Mouse (Mus musculus) small intestine, adult 2 months (tissue): ENCODE data around the gene Cd163. TPM values are rescaled to one million over a fixed set of nuclear protein-coding genes. Genes with fewer than 3 reads are reported as not detected.
"Not testable (repeated sequence)": the region's sequence is repeated elsewhere in the genome, so short reads cannot be mapped to it uniquely, and the experiment has no call there.

Source experiments
- H3K27ac ChIP-seq: fragments of 200-500 bp; 2 replicates; pipeline ENCODE4 v1.5.1; 2012; ENCODE audit warnings: low read depth, low read length, control low read depth, inconsistent platforms; ENCODE audit not compliant: insufficient read depth
- H3K27me3 ChIP-seq: fragments of 200-500 bp; 2 replicates; pipeline ENCODE4 v1.6.1; 2012; ENCODE audit warnings: mild to moderate bottlenecking, moderate library complexity, low read length, inconsistent platforms; ENCODE audit not compliant: control insufficient read depth, insufficient read depth
- H3K36me3 ChIP-seq: fragments of 200-500 bp; 2 replicates; pipeline ENCODE4 v1.6.1; 2012; ENCODE audit warnings: mild to moderate bottlenecking, low read length, control low read depth, inconsistent platforms; ENCODE audit not compliant: control insufficient read depth, insufficient read depth
- H3K4me1 ChIP-seq: fragments of 200-500 bp; 2 replicates; pipeline ENCODE4 v1.6.1; 2012; ENCODE audit warnings: low read length, inconsistent platforms, mixed read lengths; ENCODE audit not compliant: control insufficient read depth, insufficient read depth, insufficient read length
- H3K4me3 ChIP-seq: fragments of 200-500 bp; 2 replicates; pipeline ENCODE4 v1.5.1; 2012; ENCODE audit warnings: low read depth, mild to moderate bottlenecking, control low read depth, inconsistent platforms, low read length, moderate library complexity
- CTCF ChIP-seq: fragments of 200-500 bp; IDR thresholded peaks from 2 replicates; pipeline ENCODE4 v1.5.1; 2012; ENCODE audit warnings: low read depth, mild to moderate bottlenecking, control low read depth, inconsistent platforms, low read length, moderate library complexity, mixed read lengths; ENCODE audit not compliant: insufficient replicate concordance, insufficient read length; ENCODE audit errors: extremely low read depth
- POLR2A ChIP-seq: fragments of 200-500 bp; IDR thresholded peaks from 2 replicates; pipeline ENCODE4 v1.6.1; 2012; ENCODE audit warnings: low read depth, mild to moderate bottlenecking, control low read depth, inconsistent platforms, low read length, moderate library complexity
- WGBS: fragments of 180-500 bp; shearing (Covaris S2); methylation state at CpG from one replicate; pipeline ENCODE4 v1.1.7; 2018; 5-methylcytosine and 5-hydroxymethylcytosine counted together
- polyA plus RNA-seq: library from polyadenylated mRNA; depleted of rRNA; stranded (reverse); fragments of >200 nt; gene quantifications from 2 replicates; pipeline ENCODE4 v1.2.3, GENCODE M21; 2012

Gene Cd163
- polyA plus RNA-seq, 1 experiment: 0.06 TPM

DNA sequence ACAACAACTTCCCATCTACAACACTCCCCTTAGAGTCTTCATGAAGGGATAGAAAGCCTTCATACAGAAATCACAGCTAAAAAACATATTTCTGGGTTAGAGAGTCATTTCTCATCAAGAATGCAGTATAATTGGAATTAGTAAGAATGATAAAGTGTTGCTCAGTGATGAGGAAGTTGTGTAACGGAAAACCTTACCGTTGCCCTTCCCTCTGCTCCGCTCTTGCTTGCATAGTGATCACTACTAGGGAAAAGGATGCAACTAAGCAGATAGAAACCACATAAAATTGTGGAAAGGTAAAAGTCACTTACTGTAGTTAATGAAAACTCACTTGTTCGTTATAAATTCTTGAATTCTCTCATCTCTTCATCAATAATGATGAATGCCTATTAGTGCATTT lies 21.7 kb upstream of the Cd163 start:
- WGBS: 80% methylated on average over 4 of the region's 4 CpGs
- H3K4me1 ChIP-seq: no peaks in the 10 kb centered on the region
- no peak overlapping the region for H3K27ac ChIP-seq
- no peak overlapping the region for H3K4me3 ChIP-seq
- TF ChIP-seq POLR2A (no peak), CTCF (no peak)
- no peaks in the 10 kb centered on the region for H3K36me3 ChIP-seq
- H3K27me3 ChIP-seq: no peaks in the 10 kb centered on the region

DNA sequence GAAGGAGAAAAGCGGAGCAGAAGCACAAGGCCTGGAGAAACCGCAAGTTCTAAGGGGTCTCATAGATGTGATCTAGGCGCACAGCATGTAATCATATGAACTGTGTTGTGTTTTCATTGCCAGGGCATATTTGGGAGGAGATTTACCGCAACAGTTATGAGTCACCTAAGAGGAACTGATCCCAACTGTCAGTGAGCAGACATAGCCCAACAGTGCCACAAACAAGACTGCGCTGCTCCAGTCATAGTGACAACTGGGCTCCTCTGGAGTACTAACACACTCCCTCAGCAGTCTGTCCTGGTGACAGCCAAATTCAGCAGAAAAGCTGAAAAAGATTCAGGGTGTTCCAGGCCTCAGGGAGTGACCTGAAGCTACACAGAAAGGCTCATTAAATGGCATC lies 7.1 kb upstream of the Cd163 start:
- not testable (repeated sequence) for H3K4me3 ChIP-seq, H3K36me3 ChIP-seq, H3K27ac ChIP-seq, H3K27me3 ChIP-seq, H3K4me1 ChIP-seq
- 91% methylated on average over 5 of the region's 5 CpGs for WGBS

DNA sequence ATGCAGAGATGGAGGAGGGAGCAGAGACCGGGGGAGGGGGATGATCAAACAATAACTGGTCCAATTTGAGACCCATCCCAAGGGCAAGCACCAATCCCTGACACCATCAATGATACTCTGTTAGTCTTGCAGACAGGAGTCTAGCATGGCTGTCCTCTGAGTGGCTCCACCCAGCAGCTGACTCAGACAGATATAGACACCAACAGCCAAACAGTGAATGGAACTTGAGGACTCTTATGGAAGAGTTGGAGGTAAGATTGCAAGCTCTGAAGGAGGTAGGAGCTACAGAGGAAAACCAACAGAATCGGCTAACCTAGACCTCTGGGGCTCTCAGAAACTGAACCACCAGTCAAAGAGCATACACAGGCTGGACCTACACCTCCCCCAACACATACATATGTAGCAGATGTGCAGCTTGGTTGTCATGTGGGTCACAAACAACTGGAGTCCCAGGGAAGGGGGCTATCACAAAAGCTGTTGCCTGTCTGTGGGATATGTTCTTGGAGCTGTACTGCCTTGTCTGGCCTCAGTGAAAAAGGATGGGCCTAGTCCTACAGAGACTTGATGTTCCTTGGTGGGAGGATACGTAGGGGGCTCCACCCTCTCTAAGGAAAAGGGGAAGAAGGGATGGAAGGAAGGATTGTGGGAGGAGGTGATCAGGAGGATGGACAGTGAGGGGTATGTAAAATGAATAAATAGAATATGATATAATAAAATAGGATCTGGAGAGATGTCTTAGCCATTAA lies 2.8 kb upstream of the Cd163 start:
- no peak for TF ChIP-seq CTCF
- TF ChIP-seq POLR2A: no peak
- Histone ChIP-seq H3K27me3 (no peaks in the 10 kb centered on the region), H3K36me3 (no peaks in the 10 kb centered on the region), H3K27ac (no peak overlapping the region), H3K4me3 (no peak overlapping the region), H3K4me1 (no peaks in the 10 kb centered on the region)
- WGBS: 73% methylated on average over 3 of the region's 3 CpGs

DNA sequence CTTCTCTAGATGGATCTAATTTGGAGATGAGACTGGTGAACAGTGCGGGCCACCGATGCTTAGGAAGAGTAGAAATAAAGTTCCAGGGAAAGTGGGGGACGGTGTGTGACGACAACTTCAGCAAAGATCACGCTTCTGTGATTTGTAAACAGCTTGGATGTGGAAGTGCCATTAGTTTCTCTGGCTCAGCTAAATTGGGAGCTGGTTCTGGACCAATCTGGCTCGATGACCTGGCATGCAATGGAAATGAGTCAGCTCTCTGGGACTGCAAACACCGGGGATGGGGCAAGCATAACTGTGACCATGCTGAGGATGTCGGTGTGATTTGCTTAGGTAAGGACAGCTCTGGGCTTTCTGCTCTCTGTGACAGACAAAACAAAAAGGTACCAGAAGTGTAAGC lies 4.5 kb downstream of the Cd163 start:
- no peaks in the 10 kb centered on the region for H3K4me1 ChIP-seq
- no peaks in the 10 kb centered on the region for H3K36me3 ChIP-seq
- 84% methylated on average over 8 of the region's 8 CpGs for WGBS
- H3K27me3 ChIP-seq: no peaks in the 10 kb centered on the region
- no peak overlapping the region for H3K4me3 ChIP-seq
- TF ChIP-seq POLR2A (no peak), CTCF (no peak)
- no peak overlapping the region for H3K27ac ChIP-seq

DNA sequence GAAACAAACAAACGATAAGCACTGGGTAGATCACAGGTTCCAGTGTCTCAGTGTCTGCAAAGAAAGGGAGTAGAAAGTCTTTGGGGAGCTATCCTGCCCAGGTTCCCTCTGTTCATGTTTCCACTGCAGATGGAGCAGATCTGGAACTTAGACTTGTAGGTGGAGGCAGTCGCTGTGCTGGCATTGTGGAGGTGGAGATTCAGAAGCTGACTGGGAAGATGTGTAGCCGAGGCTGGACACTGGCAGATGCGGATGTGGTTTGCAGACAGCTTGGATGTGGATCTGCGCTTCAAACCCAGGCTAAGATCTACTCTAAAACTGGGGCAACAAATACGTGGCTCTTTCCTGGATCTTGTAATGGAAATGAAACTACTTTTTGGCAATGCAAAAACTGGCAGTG lies 7.8 kb downstream of the Cd163 start:
- H3K27me3 ChIP-seq: no peaks in the 10 kb centered on the region
- WGBS: 79% methylated on average over 6 of the region's 6 CpGs
- no peak overlapping the region for H3K27ac ChIP-seq
- no peak overlapping the region for H3K4me3 ChIP-seq
- TF ChIP-seq POLR2A: no peak
- no peak for TF ChIP-seq CTCF
- H3K4me1 ChIP-seq: no peaks in the 10 kb centered on the region
- no peaks in the 10 kb centered on the region for H3K36me3 ChIP-seq

DNA sequence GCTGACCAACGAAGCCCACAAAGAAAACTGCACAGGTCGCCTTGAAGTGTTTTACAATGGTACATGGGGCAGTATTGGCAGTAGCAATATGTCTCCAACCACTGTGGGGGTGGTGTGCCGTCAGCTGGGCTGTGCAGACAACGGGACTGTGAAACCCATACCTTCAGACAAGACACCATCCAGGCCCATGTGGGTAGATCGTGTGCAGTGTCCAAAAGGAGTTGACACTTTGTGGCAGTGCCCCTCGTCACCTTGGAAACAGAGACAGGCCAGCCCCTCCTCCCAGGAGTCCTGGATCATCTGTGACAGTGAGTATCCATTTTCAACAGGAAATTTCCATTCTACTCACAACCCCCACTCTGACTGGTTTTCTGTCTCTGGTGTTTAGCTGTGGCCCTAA lies 15.9 kb downstream of the Cd163 start:
- WGBS: 55% methylated on average over 6 of the region's 6 CpGs
- H3K27me3 ChIP-seq: no peaks in the 10 kb centered on the region

DNA sequence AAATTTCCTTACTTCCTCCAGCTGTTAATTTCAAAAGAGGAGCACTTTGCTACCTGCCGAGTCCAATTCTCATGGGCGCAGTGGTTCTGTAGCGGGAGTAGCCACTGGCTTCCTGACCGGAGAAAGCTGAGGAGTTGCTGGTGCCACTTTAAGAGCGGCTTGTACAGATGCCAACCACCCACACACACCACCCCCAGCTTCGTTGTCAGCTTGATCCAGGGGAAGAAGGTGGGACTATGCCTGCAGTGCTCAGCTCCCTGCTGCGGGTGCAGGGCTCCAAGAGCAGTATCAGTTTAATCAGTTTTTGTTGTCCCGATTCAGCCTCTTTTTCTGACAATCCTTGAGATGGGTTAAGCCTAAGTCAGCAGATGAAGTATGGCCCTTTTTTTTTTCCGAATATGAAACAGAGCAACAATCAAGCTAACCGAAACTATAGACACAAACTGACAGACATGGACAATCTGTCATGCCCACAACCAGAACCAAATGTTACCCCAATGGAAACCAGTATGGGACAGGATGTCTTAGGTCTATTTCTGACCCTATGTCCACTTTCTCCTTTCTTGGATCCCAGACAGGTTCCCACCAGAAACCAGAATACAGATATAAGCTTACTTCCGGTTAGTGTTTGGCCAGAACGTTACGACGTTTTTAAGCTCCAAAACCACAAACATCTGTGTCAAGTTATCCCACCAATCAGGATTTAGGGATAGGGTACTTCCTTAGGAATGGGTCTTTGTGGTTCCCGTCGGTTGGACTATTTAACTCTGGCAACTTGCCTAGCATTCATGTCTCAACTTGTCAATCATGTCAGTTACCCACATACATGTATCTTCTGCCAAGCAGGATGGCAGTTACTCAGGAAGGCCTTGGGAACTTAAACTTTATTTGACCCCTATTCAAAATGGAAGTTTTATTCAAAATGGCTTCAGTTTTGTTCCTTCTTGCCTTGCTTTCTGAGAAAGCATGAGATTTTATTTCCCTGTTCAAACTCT lies 17.3 kb downstream of the Cd163 start:
- TF ChIP-seq POLR2A (no peak), CTCF (no peak)
- 66% methylated on average over 16 of the region's 16 CpGs for WGBS
- peak overlapping the region; percentile 29 for H3K4me3 ChIP-seq
- H3K27ac ChIP-seq: no peak overlapping the region
- no peaks in the 10 kb centered on the region for H3K36me3 ChIP-seq
- no peaks in the 10 kb centered on the region for H3K4me1 ChIP-seq
- H3K27me3 ChIP-seq: no peaks in the 10 kb centered on the region

More for the DNA sequence above, 15.9 kb downstream of the Cd163 start:
- H3K4me3 ChIP-seq: no peak overlapping the region
- TF ChIP-seq POLR2A: no peak
- no peak for TF ChIP-seq CTCF
- no peaks in the 10 kb centered on the region for H3K4me1 ChIP-seq
- no peak overlapping the region for H3K27ac ChIP-seq
- no peaks in the 10 kb centered on the region for H3K36me3 ChIP-seq
